Mouse (Mus musculus) layer of hippocampus, adult 8-10 months (tissue): ENCODE measurements around the gene Clta. TPM values are rescaled to one million over a fixed set of nuclear protein-coding genes. Genes with fewer than 3 reads are reported as not detected.

Source experiments
- DNase-seq, 2 experiments: peaks; one replicate each; pipeline ENCODE4 v3.0.0; 2022; ENCODE audit warnings: low spot score in 2 of 2
- total RNA-seq, 4 experiments: library from RNA; stranded (reverse); gene quantifications; 2 replicates each; pipeline ENCODE4 v1.2.4; 2022

The Clta gene
- total RNA-seq, 4 experiments from 2014 or later, result 264 to 296 (median 284) TPM

DNA sequence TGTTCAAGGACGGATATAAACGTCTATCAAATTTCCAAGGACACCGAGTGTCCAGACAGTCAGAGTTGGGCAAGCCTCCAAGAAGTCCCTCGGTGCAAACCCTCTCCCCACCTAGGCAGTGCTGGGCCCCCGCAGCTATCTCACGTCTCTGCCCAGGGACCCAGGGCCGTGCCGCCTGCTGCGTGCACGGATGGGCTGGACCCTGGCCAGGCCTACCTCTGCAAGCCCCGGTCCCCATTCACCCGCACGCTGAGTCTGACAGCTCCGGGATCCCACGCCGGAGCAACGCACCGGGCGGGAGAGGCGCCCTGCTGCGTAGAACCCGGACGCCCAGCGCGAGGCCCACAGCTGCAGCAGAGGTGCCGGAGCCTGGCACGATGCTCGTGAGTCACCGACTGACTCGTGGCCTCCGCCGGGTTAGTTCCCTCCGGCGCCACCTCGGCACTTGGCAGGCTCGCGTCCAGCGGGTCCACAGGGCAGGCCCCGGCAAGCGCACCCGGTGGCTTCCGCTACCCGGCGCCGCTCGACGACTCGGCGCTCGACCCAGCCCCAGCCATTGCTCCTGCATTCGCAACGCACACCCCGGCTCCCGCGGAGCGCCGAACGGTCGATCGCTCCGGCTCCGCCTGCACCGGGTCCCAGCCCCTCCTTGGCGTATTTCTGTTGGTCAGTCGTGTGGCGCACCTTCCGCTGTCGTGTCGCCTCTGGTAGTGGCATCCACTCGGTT lies 68.1 kb downstream of the Clta start:
- DNase-seq, result peak; percentile 85 to 87

GRCm38 (mm10) chr4:44072873-44073441 lies 68.7 kb downstream of the Clta start:
- no peak for DNase-seq

DNA sequence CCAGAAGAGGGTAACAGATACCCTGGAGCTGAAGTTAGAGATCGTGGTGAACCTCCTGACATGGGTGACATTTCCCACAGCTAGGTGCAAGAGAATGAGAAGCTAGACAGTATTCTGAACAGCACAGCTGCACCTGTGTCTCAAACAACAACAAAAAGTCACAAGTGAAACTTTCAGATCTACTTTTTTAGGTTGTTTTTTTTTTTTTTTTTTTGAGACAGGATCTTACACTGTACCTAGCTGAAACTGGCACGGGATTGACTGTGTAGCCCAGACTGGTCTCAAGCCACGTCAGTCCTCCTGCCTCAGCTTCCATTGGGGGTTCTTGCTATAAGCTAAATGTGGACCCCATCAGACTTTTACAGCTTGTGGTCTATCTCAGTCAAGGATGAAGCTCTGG lies 69.5 kb downstream of the Clta start:
- DNase-seq, result no peak

DNA sequence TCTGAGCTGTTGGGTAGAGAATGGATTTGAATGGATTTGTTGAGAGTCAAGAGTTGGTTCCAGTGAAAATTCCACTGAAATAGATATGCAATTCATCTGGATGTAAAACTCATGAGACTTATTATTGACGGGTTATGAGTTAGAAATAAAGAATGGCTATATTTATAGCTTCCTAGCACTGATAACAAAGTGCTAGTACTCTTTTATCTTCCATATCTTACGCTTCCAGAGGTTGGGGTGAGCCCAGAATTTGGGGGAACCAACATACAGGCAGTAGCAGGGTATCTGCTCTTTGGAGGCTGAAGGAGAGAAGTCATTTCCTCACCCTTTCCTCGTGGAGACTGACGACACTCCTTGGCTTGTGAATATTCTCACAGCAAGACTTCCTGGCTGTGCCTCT lies 70.2 kb downstream of the Clta start:
- no peak for DNase-seq

DNA sequence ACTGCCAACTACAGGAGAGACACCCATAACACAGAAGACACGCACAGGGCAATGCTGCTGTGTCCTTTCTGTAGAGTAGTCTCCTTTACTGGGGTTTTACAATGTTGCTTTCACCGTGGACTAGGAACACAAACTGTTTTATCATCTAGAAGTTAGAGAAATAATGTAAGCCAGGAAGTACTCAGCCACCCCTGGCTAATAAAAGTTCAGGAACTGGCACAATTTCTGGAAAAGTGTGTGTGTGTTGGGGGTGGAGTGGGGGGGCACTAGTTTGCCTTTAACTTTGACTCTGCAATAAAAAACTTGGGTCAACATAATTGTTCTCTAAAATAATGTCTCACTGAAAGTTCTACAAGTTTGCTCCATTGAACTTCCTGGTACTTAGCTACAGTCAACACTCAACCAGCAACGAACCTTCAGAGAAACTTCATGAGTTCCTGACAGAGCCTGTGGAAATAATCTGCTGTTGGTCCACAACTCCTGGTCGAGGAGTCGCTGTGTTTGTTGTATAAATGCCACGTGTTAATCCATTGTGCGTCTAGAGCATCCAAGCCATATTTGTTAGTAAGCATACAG lies 74.2 kb downstream of the Clta start:
- DNase-seq, result no peak

Other genes starting within 250 kb of the Clta start
- not detected for gene Olfr159, start 233.4 kb upstream of the Clta start, total RNA-seq
- not detected for gene Olfr156, start 180.6 kb upstream of the Clta start, total RNA-seq
- not detected for gene Olfr157, start 164.3 kb upstream of the Clta start, total RNA-seq
- gene Olfr155, start 152.9 kb upstream of the Clta start, total RNA-seq, result not detected
- 10 to 100 TPM in 1 of 4 experiments, 1 to 10 TPM in 3; 7.3 to 10.3 (median 7.8) TPM for gene Reck, start 128.9 kb upstream of the Clta start, total RNA-seq
- 1 to 10 TPM; 2.1 to 5.8 (median 4.5) TPM for gene Glipr2, start 47.1 kb upstream of the Clta start, total RNA-seq
- not detected for gene Ccin, start 21.0 kb upstream of the Clta start, total RNA-seq
- 10 to 100 TPM; 50.7 to 61.6 (median 55.9) TPM for gene Gne, start 79.7 kb downstream of the Clta start, total RNA-seq
- 10 to 100 TPM; 48.8 to 55.4 (median 50.9) TPM for gene Rnf38, start 229.3 kb downstream of the Clta start, total RNA-seq